Mouse (Mus musculus): ENCODE data around the gene Gm10135. TPM values are rescaled to one million over a fixed set of nuclear protein-coding genes. Genes with fewer than 3 reads are reported as not detected.
"Not testable (repeated sequence)": the region's sequence is repeated elsewhere in the genome, so short reads cannot be mapped to it uniquely, and the experiment has no call there.

Gm10135 gene
- polyA plus RNA-seq, 1 experiment from 2014 or later: not detected

GRCm38 (mm10) chr5:72950252-72950651 lies 24.2 kb downstream of the Gm10135 start:
- H3K4me3 ChIP-seq (ENCODE audit: low read length): no peak overlapping the region
- no peak overlapping the region for H3K9ac ChIP-seq (ENCODE audit: low read length)
- peaks cover 9% of the 10 kb centered on the region; the same call in 1 of the 2 replicates for H3K36me3 ChIP-seq (ENCODE audit: control insufficient read depth, insufficient read depth)
- no peak overlapping the region for H3K4me2 ChIP-seq (ENCODE audit: low read depth, low read length)
- no peak for ATAC-seq (replicated peaks; ENCODE audit: extremely low read depth, insufficient read depth, low FRiP score)
- H3K4me1 ChIP-seq (ENCODE audit: control insufficient read depth, insufficient read depth, low read length): no peaks in the 10 kb centered on the region
- no peaks in the 10 kb centered on the region for H3K9me3 ChIP-seq (replicated peaks; ENCODE audit: control insufficient read depth, low read length)
- no peaks in the 10 kb centered on the region for H3K27me3 ChIP-seq (ENCODE audit: control insufficient read depth, insufficient read depth, low read length)
- no peak overlapping the region for H3K27ac ChIP-seq (ENCODE audit: low read length)
- WGBS: 82% methylated on average over 2 of the region's 2 CpGs

- WGBS: 48% methylated on average over 1 of the region's 1 CpGs
- Histone ChIP-seq H3K27me3 (ENCODE audit: control insufficient read depth, insufficient read depth, low read length) (no peaks in the 10 kb centered on the region), H3K4me2 (ENCODE audit: low read depth, low read length) (no peak overlapping the region), H3K9ac (ENCODE audit: low read length) (no peak overlapping the region), H3K27ac (ENCODE audit: low read length) (no peak overlapping the region), H3K9me3 (replicated peaks; ENCODE audit: control insufficient read depth, low read length) (no peaks in the 10 kb centered on the region), H3K36me3 (ENCODE audit: control insufficient read depth, insufficient read depth) (peaks cover 9% of the 10 kb centered on the region; the same call in 1 of the 2 replicates), H3K4me1 (ENCODE audit: control insufficient read depth, insufficient read depth, low read length) (no peaks in the 10 kb centered on the region), H3K4me3 (ENCODE audit: low read length) (no peak overlapping the region)
- no peak for ATAC-seq (replicated peaks; ENCODE audit: extremely low read depth, insufficient read depth, low FRiP score)
Observed at GRCm38 (mm10) chr5:72948136-72948535, 26.4 kb downstream of the Gm10135 start.

DNA sequence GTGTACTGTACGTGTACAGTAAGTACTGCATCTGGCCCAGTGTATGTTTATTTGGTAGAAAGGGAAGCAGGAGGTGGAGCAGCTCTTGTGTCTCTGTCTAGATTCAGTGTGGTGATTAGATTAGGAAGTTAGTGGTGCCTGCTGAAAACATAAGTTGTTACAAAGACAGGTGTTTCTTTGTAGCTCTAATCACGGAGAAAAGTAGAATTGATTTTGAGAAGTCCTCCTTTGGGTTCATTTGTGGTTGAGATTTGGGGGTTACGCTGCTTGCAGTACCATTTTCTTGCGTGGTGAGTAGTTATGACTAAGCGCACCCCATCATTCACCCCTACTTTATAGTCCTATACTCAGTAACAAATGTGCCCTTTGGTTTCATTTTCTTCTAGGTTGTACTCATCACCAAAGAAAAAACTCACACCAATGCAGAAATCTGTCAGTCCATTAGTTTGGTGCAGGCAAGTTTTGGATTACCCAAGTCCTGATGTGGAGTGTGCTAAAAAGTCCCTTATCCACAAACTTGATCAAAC lies 33.5 kb downstream of the Gm10135 start:
- Histone ChIP-seq H3K4me1 (ENCODE audit: control insufficient read depth, insufficient read depth, low read length) (peaks cover 6% of the 10 kb centered on the region; the same call in 1 of the 2 replicates), H3K27me3 (ENCODE audit: control insufficient read depth, insufficient read depth, low read length) (no peaks in the 10 kb centered on the region), H3K27ac (ENCODE audit: low read length) (no peak overlapping the region), H3K9ac (ENCODE audit: low read length) (no peak overlapping the region), H3K4me2 (ENCODE audit: low read depth, low read length) (no peak overlapping the region), H3K36me3 (ENCODE audit: control insufficient read depth, insufficient read depth) (no peaks in the 10 kb centered on the region), H3K9me3 (replicated peaks; ENCODE audit: control insufficient read depth, low read length) (no peaks in the 10 kb centered on the region), H3K4me3 (ENCODE audit: low read length) (no peak overlapping the region)
- ATAC-seq (replicated peaks; ENCODE audit: extremely low read depth, insufficient read depth, low FRiP score): no peak
- WGBS: 82% methylated on average over 5 of the region's 5 CpGs

GRCm38 (mm10) chr5:72939311-72939710 lies 35.2 kb downstream of the Gm10135 start:
- Histone ChIP-seq H3K36me3 (ENCODE audit: control insufficient read depth, insufficient read depth) (no peaks in the 10 kb centered on the region), H3K9ac (ENCODE audit: low read length) (no peak overlapping the region), H3K9me3 (replicated peaks; ENCODE audit: control insufficient read depth, low read length) (no peaks in the 10 kb centered on the region), H3K27ac (ENCODE audit: low read length) (no peak overlapping the region), H3K4me1 (ENCODE audit: control insufficient read depth, insufficient read depth, low read length) (peaks cover 6% of the 10 kb centered on the region; the same call in 1 of the 2 replicates), H3K27me3 (ENCODE audit: control insufficient read depth, insufficient read depth, low read length) (no peaks in the 10 kb centered on the region), H3K4me2 (ENCODE audit: low read depth, low read length) (no peak overlapping the region), H3K4me3 (ENCODE audit: low read length) (no peak overlapping the region)
- ATAC-seq (replicated peaks; ENCODE audit: extremely low read depth, insufficient read depth, low FRiP score): no peak
- 93% methylated on average over 2 of the region's 2 CpGs for WGBS

DNA sequence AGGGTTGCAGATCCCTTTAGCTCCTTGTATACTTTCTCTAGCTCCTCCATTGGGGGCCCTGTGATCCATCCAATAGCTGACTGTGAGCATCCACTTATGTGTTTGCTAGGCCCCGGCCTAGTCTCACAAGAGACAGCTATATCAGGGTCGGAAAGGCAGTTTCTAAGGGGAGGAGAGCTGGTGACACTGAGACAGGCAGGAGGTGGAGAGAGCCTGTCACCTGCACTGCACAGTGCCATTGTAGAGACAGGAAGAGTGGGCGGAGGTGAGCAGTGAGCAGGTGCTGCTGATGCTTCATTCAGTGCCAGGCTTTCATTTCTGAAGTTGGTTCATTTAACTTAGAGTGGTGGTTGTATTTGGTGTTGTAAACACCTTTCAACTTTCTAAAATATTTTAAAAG lies 36.1 kb downstream of the Gm10135 start:
- H3K27ac ChIP-seq (ENCODE audit: low read length); H3K36me3 ChIP-seq (ENCODE audit: control insufficient read depth, insufficient read depth); ATAC-seq (replicated peaks; ENCODE audit: extremely low read depth, insufficient read depth, low FRiP score); H3K4me3 ChIP-seq (ENCODE audit: low read length); H3K4me1 ChIP-seq (ENCODE audit: control insufficient read depth, insufficient read depth, low read length); H3K27me3 ChIP-seq (ENCODE audit: control insufficient read depth, insufficient read depth, low read length); H3K4me2 ChIP-seq (ENCODE audit: low read depth, low read length); H3K9me3 ChIP-seq (replicated peaks; ENCODE audit: control insufficient read depth, low read length); H3K9ac ChIP-seq (ENCODE audit: low read length): not testable (repeated sequence)
- 88% methylated on average over 3 of the region's 3 CpGs for WGBS

DNA sequence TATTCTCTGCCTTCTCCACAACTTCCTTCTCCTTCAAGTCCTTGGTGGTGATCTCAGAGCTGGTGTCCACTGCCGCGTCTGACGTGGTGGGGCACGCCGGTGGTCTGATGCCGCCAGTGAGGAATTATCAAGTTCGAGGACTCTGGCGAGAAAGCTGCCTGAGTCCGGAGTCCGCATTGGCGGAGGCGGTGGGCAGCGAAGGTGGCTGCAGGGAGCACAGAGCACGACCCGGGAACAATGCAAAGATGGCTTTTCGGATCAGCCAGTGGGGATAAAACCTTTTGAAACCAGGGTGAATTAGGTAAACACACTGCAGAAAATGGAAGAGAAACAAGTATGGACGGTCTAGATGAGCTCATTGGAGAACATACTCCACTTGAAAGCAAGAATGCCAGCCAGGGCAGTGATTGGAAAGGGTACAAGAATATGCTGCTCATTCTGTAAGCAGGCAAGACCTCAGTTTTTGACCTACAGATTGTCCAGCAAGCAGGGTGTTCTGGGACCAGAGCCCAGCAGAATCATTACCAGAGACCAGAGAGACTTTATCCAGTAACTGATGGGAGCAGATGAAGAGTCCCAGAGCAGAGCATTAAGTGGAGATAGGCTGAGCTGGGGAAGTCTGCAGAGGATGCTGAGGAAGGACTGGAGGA lies 41.4 kb downstream of the Gm10135 start:
- 89% methylated on average over 17 of the region's 17 CpGs for WGBS

DNA sequence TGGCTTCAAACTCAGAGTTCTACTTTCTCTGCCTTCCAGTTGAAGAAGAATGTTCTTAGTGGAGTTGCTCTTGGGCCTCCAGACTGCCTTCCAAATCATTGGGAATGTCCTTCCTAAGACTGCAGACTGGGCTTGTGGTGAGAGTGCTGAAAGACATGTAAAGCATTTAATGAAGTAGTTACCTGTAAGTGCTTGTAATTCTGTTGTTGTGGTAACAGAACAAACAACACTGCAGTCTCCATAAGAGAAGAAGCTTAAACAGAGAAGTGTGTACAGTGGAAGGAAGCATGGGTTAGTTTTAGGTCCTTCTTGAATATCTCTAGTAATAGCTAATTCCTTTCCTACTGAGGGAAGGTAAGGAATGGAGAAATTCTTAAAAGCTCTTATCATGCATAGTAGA lies 47.4 kb downstream of the Gm10135 start:
- H3K36me3 ChIP-seq (ENCODE audit: control insufficient read depth, insufficient read depth): no peaks in the 10 kb centered on the region
- H3K27me3 ChIP-seq (ENCODE audit: control insufficient read depth, insufficient read depth, low read length): no peaks in the 10 kb centered on the region
- H3K9me3 ChIP-seq (replicated peaks; ENCODE audit: control insufficient read depth, low read length): no peaks in the 10 kb centered on the region
- no peak overlapping the region for H3K4me2 ChIP-seq (ENCODE audit: low read depth, low read length)
- no peak overlapping the region for H3K27ac ChIP-seq (ENCODE audit: low read length)
- ATAC-seq (replicated peaks; ENCODE audit: extremely low read depth, insufficient read depth, low FRiP score): no peak
- H3K4me3 ChIP-seq (ENCODE audit: low read length): no peak overlapping the region
- peaks cover 37% of the 10 kb centered on the region for H3K4me1 ChIP-seq (ENCODE audit: control insufficient read depth, insufficient read depth, low read length)
- H3K9ac ChIP-seq (ENCODE audit: low read length): no peak overlapping the region

More for the DNA sequence above, 41.4 kb downstream of the Gm10135 start:
- Histone ChIP-seq H3K4me1 (ENCODE audit: control insufficient read depth, insufficient read depth, low read length) (peaks cover 5% of the 10 kb centered on the region; the same call in 1 of the 2 replicates), H3K4me3 (ENCODE audit: low read length) (no peak overlapping the region), H3K4me2 (ENCODE audit: low read depth, low read length) (no peak overlapping the region), H3K36me3 (ENCODE audit: control insufficient read depth, insufficient read depth) (no peaks in the 10 kb centered on the region), H3K9ac (ENCODE audit: low read length) (no peak overlapping the region), H3K27ac (ENCODE audit: low read length) (no peak overlapping the region), H3K9me3 (replicated peaks; ENCODE audit: control insufficient read depth, low read length) (no peaks in the 10 kb centered on the region), H3K27me3 (ENCODE audit: control insufficient read depth, insufficient read depth, low read length) (no peaks in the 10 kb centered on the region)
- no peak for ATAC-seq (replicated peaks; ENCODE audit: extremely low read depth, insufficient read depth, low FRiP score)

- no peak for ATAC-seq (replicated peaks; ENCODE audit: extremely low read depth, insufficient read depth, low FRiP score)
- WGBS: 90% methylated on average over 3 of the region's 3 CpGs
- Histone ChIP-seq H3K4me2 (ENCODE audit: low read depth, low read length) (no peak overlapping the region), H3K4me1 (ENCODE audit: control insufficient read depth, insufficient read depth, low read length) (peaks cover 48% of the 10 kb centered on the region), H3K27me3 (ENCODE audit: control insufficient read depth, insufficient read depth, low read length) (no peaks in the 10 kb centered on the region), H3K9ac (ENCODE audit: low read length) (no peak overlapping the region), H3K9me3 (replicated peaks; ENCODE audit: control insufficient read depth, low read length) (no peaks in the 10 kb centered on the region), H3K4me3 (ENCODE audit: low read length) (no peak overlapping the region), H3K27ac (ENCODE audit: low read length) (no peak overlapping the region), H3K36me3 (ENCODE audit: control insufficient read depth, insufficient read depth) (no peaks in the 10 kb centered on the region)
Observed at GRCm38 (mm10) chr5:72922796-72923195, 51.7 kb downstream of the Gm10135 start.

GRCm38 (mm10) chr5:72921171-72921570 lies 53.3 kb downstream of the Gm10135 start:
- no peak for ATAC-seq (replicated peaks; ENCODE audit: extremely low read depth, insufficient read depth, low FRiP score)
- H3K4me3 ChIP-seq (ENCODE audit: low read length): no peak overlapping the region
- peaks cover 52% of the 10 kb centered on the region for H3K4me1 ChIP-seq (ENCODE audit: control insufficient read depth, insufficient read depth, low read length)
- no peaks in the 10 kb centered on the region for H3K36me3 ChIP-seq (ENCODE audit: control insufficient read depth, insufficient read depth)
- 75% methylated on average over 8 of the region's 8 CpGs for WGBS
- no peak overlapping the region for H3K9ac ChIP-seq (ENCODE audit: low read length)
- H3K4me2 ChIP-seq (ENCODE audit: low read depth, low read length): no peak overlapping the region
- H3K27ac ChIP-seq (ENCODE audit: low read length): no peak overlapping the region
- H3K27me3 ChIP-seq (ENCODE audit: control insufficient read depth, insufficient read depth, low read length): no peaks in the 10 kb centered on the region
- H3K9me3 ChIP-seq (replicated peaks; ENCODE audit: control insufficient read depth, low read length): no peaks in the 10 kb centered on the region
